Mouse (Mus musculus): ENCODE measurements around the gene Adgre4. TPM values are rescaled to one million over a fixed set of nuclear protein-coding genes. Genes with fewer than 3 reads are reported as not detected.

The Adgre4 gene
- 0.07 and 0.08 TPM in 2 replicates for polyA plus RNA-seq (2012; rRNA removed)

GRCm38 (mm10) chr17:55749786-55750185 is at the start of gene Adgre4:
Adgre4 (plus strand) TSS chr17:55749984.

GRCm38 (mm10) chr17:55711984-55712811 is 37.6 kb upstream of the Adgre4 start, which contains the start of gene Pot1b:
Pot1b (minus strand) TSS chr17:55712628.

GRCm38 (mm10) chr17:55878636-55879369 is 129.0 kb downstream of the Adgre4 start, which contains the start of gene Zfp119a:
Zfp119a (minus strand) TSS chr17:55878930.

Other genes starting within 250 kb of the Adgre4 start
- gene Vmn2r118, start 124.8 kb upstream of the Adgre4 start, polyA plus RNA-seq (2012; rRNA removed), result 0.01 TPM in 1 of 2 replicates, not detected in the other
- 23.4 and 28.9 TPM in 2 replicates for gene Pot1b, start 37.4 kb upstream of the Adgre4 start, polyA plus RNA-seq (2012; rRNA removed)
- gene Zfp119a, start 128.9 kb downstream of the Adgre4 start, polyA plus RNA-seq (2012; rRNA removed), result 2.8 and 4.9 TPM in 2 replicates
- 6.1 and 10.3 TPM in 2 replicates for gene Zfp959, start 142.1 kb downstream of the Adgre4 start, polyA plus RNA-seq (2012; rRNA removed)
- 2.0 and 3.3 TPM in 2 replicates for gene Zfp119b, start 199.5 kb downstream of the Adgre4 start, polyA plus RNA-seq (2012; rRNA removed)
- 1.7 and 2.3 TPM in 2 replicates for gene Ebi3, start 202.7 kb downstream of the Adgre4 start, polyA plus RNA-seq (2012; rRNA removed)
- 18.2 and 21.1 TPM in 2 replicates for gene Yju2, start 209.1 kb downstream of the Adgre4 start, polyA plus RNA-seq (2012; rRNA removed)
- 104 and 121 TPM in 2 replicates for gene Shd, start 220.5 kb downstream of the Adgre4 start, polyA plus RNA-seq (2012; rRNA removed)
- 49.5 and 55.5 TPM in 2 replicates for gene Fsd1, start 236.5 kb downstream of the Adgre4 start, polyA plus RNA-seq (2012; rRNA removed)